Mouse (Mus musculus) ES-Bruce4 (cell line): ENCODE data around the gene Pikfyve. TPM values are rescaled to one million over a fixed set of nuclear protein-coding genes. Genes with fewer than 3 reads are reported as not detected.

Source experiments
- H3K27ac ChIP-seq: 2 replicates; pipeline ENCODE4 v1.5.1; 2012; ENCODE audit warnings: low read length, inconsistent platforms; ENCODE audit not compliant: insufficient read depth
- H3K27me3 ChIP-seq: 2 replicates; pipeline ENCODE4 v1.6.1; 2012; ENCODE audit warnings: mild to moderate bottlenecking, low read length, inconsistent platforms; ENCODE audit not compliant: control insufficient read depth, poor library complexity, insufficient read depth, severe bottlenecking
- H3K36me3 ChIP-seq: 2 replicates; pipeline ENCODE4 v1.6.1; 2012; ENCODE audit warnings: inconsistent platforms, mild to moderate bottlenecking, low read length, moderate library complexity; ENCODE audit not compliant: control insufficient read depth, poor library complexity, insufficient read depth, severe bottlenecking
- H3K4me1 ChIP-seq: one replicate; pipeline ENCODE4 v1.8.1; 2011; ENCODE audit warnings: low read length; ENCODE audit not compliant: control insufficient read depth, insufficient read depth
- H3K4me3 ChIP-seq: 2 replicates; pipeline ENCODE4 v1.5.1; 2011; ENCODE audit warnings: low read depth, mild to moderate bottlenecking, low read length
- H3K9ac ChIP-seq: 2 replicates; pipeline ENCODE4 v1.6.1; 2012; ENCODE audit warnings: low read depth, mild to moderate bottlenecking, inconsistent platforms; ENCODE audit not compliant: poor library complexity, severe bottlenecking
- H3K9me3 ChIP-seq: replicated peaks from 2 replicates; pipeline ENCODE4 v1.6.1; 2012; ENCODE audit warnings: mild to moderate bottlenecking, low read length, inconsistent platforms; ENCODE audit not compliant: control insufficient read depth, poor library complexity, insufficient read depth, severe bottlenecking
- CTCF ChIP-seq: IDR thresholded peaks from one replicate; pipeline ENCODE4 v1.8.1; 2011; ENCODE audit warnings: low read depth, low read length
- EP300 ChIP-seq: IDR thresholded peaks from 2 replicates; pipeline ENCODE4 v1.6.1; 2011; ENCODE audit warnings: low read depth, low read length; ENCODE audit not compliant: insufficient read depth
- POLR2A ChIP-seq: IDR thresholded peaks from one replicate; pipeline ENCODE4 v1.8.1; 2011; ENCODE audit warnings: low read length; ENCODE audit not compliant: insufficient read depth
- polyA plus RNA-seq: library from polyadenylated mRNA; stranded (reverse); fragments of >200 nt; gene quantifications from 2 replicates; pipeline ENCODE4 v1.2.4, GENCODE M21; 2011; ENCODE audit warnings: low read depth; ENCODE audit not compliant: missing spikeins, insufficient read depth, insufficient read length

Gene Pikfyve
- polyA plus RNA-seq, 1 experiment, result 59.9 TPM

DNA sequence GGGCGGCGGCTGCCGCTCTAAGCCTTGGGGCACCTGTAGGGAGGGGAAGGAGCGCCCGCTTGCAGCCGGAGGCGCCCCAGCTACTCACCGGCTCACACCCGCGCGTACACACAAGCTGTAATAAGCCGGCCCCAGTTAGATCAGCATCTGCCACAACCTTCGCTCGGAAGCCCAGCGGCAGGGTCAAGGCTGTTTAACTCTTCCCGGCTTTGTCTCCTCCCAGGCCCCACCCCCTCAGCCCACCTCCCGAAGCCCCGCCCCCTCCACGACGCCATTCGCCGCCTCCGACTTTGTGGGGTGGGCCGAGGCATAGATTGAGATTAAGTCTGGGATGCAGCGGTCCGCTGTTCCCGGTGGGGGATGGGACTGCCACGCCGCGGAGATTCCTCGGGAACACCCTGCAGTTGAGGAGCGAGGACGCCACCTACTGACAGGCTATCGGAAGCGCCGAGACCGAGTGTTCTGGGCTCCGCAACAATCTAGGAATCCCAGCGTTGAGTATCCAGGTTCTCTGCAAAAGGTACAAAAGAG, 7.5 kb upstream of the Pikfyve start:
- Histone ChIP-seq H3K36me3 (no peaks in the 10 kb centered on the region), H3K27me3 (no peaks in the 10 kb centered on the region), H3K4me3 (peak overlapping the region; percentile 92), H3K4me1 (no peaks in the 10 kb centered on the region), H3K27ac (peak overlapping the region; percentile 78), H3K9ac (peak overlapping the region; percentile 64), H3K9me3 (no peaks in the 10 kb centered on the region; the same call in 1 of the 2 replicates)
- TF ChIP-seq EP300, result peak; percentile 70
- TF ChIP-seq POLR2A, result peak; percentile 82
- TF ChIP-seq CTCF, result peak; percentile 83

DNA sequence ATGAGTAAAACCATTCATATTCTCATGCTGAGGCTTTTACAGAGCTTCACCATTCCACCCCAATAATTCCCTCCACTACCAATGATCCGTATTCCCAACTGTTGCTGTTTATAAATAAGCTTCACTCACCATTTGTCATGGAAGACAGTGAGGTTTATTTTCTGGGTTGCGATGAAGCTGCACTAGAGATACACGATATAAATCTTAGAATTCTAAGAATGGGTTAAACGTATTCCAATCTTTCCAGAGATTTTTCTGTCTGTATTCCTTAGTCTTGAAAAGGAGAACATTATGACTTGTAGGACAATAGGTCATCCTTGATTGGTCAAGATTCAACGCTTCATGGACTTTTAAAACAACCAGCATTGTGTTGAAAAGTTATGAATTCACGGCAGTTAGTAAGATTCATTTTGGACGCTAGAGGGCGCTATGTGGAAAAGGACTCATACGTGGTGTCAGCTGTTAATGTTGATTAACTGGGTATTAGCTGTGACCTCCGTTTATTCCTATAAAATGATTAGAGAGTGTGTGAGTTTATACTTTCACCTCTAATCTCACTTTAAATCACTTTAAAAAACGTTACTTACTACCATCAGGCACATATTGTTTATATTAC, 6.7 kb upstream of the Pikfyve start:
- no peak for TF ChIP-seq POLR2A
- peak; percentile 5 for TF ChIP-seq CTCF
- TF ChIP-seq EP300, result no peak
- H3K36me3 ChIP-seq, result no peaks in the 10 kb centered on the region
- H3K4me3 ChIP-seq, result no peak overlapping the region

DNA sequence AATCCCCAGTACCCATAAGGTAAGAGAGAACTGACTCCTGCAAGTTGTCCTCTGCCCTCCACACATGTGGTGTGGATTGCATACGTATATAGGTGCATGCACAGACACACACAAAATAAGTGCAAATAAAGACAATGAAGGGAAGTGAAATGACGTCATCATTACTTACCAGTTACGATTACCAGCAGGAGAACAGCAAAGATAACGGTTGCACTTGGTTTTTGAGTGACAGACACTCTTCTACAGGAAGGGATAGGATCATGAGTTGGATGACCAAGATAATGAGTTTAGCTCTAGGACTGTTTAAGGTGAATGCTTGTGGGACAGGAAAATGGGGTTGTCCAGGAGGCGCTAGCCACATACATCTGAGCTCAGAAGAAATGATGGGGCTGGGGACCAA, 5.0 kb upstream of the Pikfyve start:
- Histone ChIP-seq H3K36me3 (no peaks in the 10 kb centered on the region), H3K9ac (no peak overlapping the region), H3K9me3 (no peaks in the 10 kb centered on the region), H3K27me3 (no peaks in the 10 kb centered on the region), H3K4me3 (no peak overlapping the region), H3K4me1 (no peaks in the 10 kb centered on the region), H3K27ac (no peak overlapping the region)
- TF ChIP-seq CTCF (no peak), EP300 (no peak), POLR2A (no peak)

More for the DNA sequence above, 6.7 kb upstream of the Pikfyve start:
- Histone ChIP-seq H3K9me3 (no peaks in the 10 kb centered on the region; the same call in 1 of the 2 replicates), H3K9ac (peak overlapping the region; percentile 64), H3K27ac (no peak overlapping the region; the same call in 1 of the 2 replicates), H3K27me3 (no peaks in the 10 kb centered on the region), H3K4me1 (no peaks in the 10 kb centered on the region)

DNA sequence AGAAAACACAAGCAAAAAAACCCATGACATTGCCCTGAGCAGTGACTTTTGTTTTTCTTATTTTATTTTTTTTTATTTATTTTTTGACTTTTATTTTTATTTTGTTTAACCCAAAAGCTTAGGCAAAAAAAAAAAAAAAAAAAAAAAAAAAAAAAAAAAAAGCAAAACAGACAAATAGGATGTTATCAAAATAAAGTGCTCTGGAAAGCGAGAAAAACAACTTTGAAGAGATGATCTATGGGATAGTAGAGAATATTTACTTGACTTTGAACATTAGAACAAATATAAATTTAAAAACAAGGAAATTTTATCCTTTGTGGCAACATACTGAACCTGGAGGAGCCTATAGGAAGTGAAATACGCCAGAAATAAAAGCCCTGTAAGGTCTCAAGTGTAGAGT, 2.5 kb upstream of the Pikfyve start:
- no peak for TF ChIP-seq CTCF
- TF ChIP-seq POLR2A, result no peak
- no peak for TF ChIP-seq EP300
- Histone ChIP-seq H3K4me1 (no peaks in the 10 kb centered on the region), H3K9ac (no peak overlapping the region)

DNA sequence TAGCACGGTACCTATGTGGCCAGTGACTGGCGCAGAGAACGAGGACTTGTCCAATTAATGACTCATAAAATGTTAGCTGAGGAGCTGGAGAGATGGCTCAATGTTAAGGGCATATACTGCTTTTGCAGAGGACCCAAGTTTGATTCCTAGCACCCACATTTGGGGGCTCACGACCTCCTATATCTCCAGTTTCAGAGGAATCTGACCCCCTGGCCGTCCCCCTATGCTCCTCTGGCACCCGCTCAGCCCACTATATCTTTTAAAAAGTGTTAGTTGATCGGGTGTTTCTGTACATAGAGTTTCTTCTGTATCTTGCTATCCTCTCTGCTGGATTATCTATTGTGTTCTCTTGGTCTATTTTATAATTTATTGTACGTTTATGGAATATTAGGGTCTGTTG, 1.5 kb upstream of the Pikfyve start:
- TF ChIP-seq POLR2A (no peak), CTCF (no peak)
- H3K27ac ChIP-seq, result no peak overlapping the region
- no peak overlapping the region for H3K4me3 ChIP-seq
- no peaks in the 10 kb centered on the region for H3K9me3 ChIP-seq
- no peaks in the 10 kb centered on the region for H3K4me1 ChIP-seq
- peak overlapping the region; percentile 39 for H3K9ac ChIP-seq
- H3K27me3 ChIP-seq, result no peaks in the 10 kb centered on the region
- H3K36me3 ChIP-seq, result no peaks in the 10 kb centered on the region

More for the DNA sequence above, 2.5 kb upstream of the Pikfyve start:
- H3K27me3 ChIP-seq, result no peaks in the 10 kb centered on the region
- no peaks in the 10 kb centered on the region for H3K36me3 ChIP-seq
- no peak overlapping the region for H3K27ac ChIP-seq
- no peak overlapping the region for H3K4me3 ChIP-seq
- no peaks in the 10 kb centered on the region for H3K9me3 ChIP-seq

DNA sequence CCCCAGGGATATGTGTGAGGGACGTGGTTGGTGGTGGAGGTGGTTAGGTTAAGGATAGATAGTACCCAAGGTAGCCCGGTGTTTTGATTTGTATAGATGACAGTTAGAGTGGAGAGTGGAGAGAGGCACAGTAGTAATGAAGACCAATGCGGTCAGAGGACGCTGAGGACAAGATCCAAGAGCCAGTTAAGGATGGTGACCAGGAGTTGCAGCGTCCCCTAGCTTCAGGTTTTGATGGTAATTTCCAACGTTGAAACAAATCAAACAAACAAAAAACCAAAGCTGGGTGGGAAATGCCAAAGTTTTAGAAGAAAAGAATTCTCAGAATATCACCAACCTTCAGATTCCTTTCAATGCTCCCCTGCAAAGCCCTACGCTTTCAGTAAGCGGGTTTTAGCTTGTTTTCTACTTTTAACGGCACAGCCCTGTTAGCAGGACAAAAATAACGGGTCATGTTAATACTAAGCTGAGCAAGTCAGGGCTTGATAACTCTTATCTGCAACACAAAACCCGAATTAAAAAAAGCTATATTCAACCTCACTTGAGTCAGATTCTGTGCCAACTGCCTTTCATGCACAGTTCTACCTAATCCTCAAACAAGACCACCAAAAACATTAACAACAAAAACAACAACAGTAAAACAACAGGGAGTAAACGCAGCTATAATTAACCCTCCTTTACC, 818 bp upstream of the Pikfyve start:
- Histone ChIP-seq H3K4me1 (no peaks in the 10 kb centered on the region), H3K9ac (peak overlapping the region; percentile 39), H3K36me3 (no peaks in the 10 kb centered on the region), H3K27me3 (no peaks in the 10 kb centered on the region), H3K27ac (peak overlapping the region; percentile 38), H3K4me3 (peak overlapping the region; percentile 52), H3K9me3 (no peaks in the 10 kb centered on the region)
- TF ChIP-seq EP300 (no peak), POLR2A (no peak), CTCF (peak; percentile 39)
